Mouse (Mus musculus) cerebellum, adult 11-12 months (tissue): ENCODE measurements around the gene Gpr35.

Experiments
- DNase-seq: peaks from one replicate; pipeline ENCODE4 v3.0.0; 2022

Gene Gpr35

DNA sequence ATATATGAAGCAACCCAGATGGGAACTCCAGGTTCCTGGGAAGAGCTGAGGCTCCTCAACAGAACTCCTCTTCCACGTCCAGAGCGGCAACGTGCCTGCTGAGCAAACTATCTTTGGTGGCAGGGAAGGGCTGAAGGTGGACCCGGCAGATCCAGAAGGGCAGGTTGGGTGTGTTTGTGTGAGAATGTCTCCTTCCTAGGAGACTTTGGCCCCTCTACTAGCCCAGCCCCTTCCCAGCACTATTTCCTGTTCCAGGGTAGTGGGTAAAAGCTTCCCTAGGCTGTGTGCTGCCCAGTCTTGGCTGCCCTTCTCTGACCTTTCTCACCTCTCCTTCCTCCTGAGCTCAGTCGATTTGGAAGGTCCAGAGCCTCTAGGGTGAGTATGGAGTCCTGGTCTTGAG lies at the start of gene Gpr35:
Gene Gpr35, plus strand, starts transcription at position 259 of the 400 bp plus-strand sequence.
- DNase-seq, result no peak

DNA sequence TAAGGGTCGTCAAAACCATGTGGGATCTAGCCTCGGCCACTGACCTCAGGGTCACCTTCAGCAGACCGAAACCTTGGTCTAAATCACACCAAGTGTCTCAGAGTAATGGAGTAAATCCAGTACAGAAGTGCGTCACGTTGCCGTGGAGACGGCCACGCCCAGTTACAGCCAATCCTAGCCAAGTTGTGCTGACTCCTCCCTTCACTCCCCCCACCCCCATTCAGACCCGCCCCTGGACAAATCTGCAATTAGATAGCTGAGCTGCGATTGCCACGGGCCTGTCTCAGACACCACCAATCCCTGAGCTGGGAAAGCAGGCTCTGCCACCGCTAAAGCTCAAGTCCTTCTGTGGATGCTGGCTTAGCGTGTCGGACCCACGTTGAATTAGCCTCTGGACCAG lies 47.9 kb upstream of the Gpr35 start, which contains the start of gene Ankmy1:
Gene Ankmy1, minus strand, starts transcription at position 121 of the 400 bp plus-strand sequence.
- no peak for DNase-seq

DNA sequence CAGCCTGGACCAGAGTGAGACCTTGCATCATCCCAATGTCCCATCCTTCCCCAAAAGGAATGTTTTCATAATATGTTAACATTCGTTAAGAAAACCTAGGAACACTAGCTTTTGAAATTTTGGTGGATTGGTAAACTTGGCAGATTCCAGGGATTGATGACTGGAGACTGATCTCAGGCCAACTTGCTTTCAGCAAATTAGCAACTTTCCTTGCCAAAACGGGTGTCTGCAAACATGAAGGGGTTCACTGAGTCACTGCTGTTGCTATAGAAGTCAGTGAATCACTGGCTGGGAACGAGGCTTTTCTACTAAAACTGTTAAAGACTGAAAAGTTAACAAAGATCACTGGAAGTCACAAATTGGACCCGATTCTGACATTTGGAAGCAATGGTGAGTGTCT lies 47.0 kb upstream of the Gpr35 start:
- no peak for DNase-seq

DNA sequence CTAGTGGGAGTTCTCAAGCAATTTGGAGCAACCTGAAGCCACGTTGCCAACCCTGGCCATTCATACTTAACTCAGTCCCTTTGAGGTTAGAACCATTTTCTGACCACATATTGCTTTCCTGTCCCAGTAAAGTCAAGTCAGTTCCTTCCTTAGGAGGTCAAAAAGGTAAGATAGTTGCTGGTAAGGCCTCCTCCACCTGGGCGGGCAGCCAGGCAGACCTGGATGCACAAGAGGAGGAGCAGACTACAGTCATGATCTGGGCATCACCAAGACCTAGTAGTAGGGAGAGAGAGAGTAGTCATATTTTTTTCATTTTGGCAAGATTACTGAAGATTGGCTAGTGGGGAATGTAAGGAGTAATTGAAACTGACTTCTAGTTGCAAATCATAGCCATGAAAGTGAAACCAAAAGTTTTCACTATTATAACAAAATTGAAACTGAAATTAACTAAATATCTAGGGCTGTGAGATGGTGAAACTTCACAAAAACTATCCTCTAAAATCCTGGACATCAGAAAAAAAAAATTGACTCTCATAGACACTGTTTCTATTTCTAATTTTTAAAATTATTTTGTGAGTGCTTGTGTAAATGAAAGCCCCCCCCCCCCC lies 44.9 kb upstream of the Gpr35 start:
- DNase-seq, result no peak

DNA sequence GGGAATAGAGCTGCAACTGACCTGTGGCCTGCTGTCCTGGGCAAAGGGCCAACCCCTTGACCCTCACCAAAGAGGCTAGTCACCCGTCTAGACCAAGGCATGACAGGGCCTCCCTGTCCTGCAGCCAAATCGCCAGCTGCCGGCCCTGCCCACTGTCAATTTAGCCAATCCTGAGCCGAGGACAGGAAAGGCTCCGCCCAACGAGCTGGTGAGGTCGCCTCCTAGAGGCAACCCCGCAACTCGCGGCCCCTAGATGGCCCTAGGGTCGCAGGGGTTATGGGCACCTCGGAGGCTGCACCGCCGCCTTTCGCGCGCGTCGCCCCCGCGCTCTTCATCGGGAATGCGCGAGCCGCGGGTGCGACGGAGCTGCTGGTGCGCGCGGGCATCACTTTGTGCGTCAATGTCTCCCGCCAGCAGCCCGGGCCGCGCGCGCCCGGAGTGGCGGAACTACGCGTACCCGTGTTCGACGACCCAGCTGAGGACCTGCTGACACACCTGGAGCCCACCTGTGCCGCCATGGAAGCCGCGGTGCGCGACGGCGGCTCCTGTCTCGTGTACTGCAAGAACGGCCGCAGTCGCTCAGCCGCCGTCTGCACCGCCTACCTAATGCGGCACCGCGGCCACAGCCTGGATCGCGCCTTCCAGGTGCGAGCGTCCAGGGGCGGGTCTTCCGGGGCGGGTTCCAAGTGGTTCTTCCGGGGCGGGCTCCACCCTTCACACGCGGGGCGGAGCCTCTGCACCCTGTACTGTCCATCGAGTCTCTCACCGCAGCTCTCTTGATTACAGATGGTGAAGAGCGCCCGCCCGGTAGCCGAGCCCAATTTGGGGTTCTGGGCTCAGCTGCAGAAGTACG lies 43.7 kb upstream of the Gpr35 start, which contains the start of gene Dusp28:
Gene Dusp28, plus strand, starts transcription at position 203 of the 853 bp plus-strand sequence.
- peak; percentile 93 for DNase-seq

DNA sequence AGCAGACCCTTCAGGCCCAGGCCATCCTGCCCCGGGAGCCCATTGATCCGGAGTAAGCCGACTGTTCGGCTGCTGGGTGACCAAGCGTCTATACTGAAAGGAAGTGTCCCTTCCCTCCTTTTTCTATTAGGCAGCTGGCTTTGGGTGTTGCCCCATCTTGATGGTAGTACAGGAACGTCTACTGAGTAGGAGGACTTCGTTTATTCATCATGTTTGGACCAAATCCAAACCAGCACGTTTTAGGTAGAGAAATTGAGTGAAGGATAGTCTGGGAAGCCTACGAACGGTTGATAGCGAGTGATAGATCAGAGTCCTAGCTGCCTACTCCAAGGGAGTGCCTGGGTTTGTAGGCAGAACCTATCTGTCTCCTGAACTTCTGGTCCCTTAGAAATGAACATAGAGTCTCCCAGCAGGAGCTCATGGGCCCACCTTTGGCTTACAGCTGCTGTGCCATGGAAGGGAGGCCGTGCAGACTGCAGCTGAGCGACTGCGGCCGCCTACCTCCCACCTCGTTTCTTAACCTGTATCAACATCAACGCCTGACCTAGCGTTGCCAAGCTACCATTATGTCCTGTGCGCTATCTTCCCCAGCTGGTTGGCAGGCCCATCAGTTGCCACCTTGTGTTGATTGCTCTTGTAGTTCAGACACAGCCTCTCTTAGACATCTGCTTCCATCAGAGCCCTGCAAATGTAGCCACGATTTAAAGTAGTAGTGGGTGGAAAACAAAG lies 42.9 kb upstream of the Gpr35 start:
- DNase-seq, result peak; percentile 64

DNA sequence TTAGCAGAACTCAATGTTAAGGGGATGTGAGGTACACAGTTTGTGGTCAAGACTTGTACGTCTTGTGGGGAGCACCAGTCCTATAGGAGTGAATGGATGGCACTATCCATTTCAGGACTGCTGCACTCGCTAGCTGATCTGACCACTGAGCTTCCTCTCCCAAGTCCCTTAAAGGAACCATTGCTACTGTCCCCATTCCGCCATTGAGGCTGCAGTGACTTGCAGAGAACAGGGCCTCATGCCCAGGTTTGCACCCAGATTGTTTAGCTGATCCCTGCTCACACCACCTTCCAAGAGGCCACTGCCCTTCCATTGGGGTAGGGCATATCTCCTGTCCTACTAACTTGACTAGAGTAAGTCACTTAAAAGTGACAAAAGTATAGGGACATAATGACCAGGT lies 42.0 kb upstream of the Gpr35 start:
- DNase-seq, result no peak

DNA sequence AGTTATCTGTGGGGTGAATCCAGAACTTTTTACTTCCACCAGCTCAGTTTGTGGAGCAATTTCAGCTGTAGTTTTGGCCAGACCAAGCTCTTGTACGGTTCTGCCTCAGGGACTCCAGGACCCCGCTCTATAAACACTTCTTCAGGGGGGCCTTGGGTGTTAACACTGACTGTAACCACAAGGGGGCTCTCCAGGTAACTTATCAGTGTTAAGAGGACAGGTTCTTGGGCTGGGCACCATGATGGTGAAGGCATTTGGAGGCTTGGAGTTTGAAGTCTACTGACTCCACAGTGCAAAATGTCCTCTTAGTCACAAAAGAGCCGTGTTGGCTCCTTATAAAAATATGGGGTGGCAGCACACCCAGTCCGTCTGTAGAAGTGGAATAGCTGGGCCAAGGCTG lies 41.6 kb upstream of the Gpr35 start:
- no peak for DNase-seq

DNA sequence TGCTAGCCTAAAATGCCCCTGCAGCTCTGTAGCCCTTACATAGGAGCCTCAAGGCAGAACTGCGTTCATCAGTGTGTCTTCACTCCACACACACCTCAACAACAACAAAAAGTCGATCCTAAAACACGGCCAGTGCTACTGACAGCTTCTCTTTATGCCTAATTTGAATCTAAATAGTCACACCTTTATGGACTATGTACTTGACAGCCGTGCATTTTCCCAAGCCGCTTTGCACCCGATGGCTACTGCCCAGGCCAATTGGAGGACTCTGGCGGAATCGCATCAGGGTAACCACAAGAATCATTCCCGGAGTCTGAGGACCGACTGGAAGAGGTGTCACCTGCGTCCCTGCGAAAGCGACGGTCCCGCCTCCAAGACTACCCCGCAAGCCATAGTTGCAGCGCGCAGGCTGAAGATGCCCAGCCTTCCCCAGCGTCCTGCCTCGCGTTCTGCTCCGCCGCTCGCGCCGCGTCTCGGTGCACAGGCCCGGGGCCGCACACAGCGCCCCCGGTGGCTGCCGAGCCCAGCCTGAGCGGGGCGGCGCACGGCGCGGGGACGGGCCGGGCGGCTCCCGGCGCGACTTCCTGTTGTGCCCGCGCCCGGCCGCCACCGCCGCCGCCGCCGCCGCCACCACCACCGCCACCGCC lies 40.3 kb upstream of the Gpr35 start, which contains the start of gene Rnpepl1:
Gene Rnpepl1, plus strand, starts transcription at position 545 of the 647 bp plus-strand sequence.
- DNase-seq, result peak; percentile 87

DNA sequence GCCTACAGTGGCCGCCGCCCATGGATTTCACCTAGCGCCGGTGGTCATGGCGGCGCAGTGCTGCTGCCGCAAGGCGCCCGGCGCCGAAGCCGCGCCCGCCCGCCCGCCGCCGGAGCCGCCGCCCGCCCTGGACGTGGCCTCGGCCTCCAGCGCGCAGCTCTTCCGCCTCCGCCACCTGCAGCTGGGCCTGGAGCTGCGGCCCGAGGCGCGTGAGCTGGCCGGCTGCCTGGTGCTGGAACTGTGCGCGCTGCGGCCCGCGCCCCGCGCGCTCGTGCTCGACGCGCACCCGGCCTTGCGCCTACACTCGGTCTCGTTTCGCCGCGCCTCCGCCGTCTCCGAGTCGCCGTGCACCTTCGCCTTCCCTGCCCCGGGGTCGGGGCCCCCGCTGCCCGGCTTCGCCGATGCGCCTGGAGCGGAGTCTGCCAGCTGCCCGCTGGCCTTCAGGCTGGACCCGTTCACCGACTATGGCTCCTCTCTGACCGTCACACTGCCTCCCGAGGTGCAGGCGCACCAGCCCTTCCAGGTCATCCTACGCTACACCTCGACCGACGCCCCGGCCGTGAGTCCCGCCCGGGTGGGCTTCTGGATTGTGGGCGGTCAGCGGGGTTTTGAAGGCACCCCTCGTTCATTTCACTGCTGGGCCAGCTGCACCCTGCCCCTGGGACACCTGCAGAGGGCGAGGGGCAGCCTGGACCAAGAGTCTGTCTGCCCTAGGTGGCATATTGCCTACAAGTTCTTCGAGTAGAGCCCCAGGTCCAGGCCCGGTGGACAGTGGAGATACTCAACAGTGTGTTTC lies 39.5 kb upstream of the Gpr35 start:
- peak; percentile 81 for DNase-seq

DNA sequence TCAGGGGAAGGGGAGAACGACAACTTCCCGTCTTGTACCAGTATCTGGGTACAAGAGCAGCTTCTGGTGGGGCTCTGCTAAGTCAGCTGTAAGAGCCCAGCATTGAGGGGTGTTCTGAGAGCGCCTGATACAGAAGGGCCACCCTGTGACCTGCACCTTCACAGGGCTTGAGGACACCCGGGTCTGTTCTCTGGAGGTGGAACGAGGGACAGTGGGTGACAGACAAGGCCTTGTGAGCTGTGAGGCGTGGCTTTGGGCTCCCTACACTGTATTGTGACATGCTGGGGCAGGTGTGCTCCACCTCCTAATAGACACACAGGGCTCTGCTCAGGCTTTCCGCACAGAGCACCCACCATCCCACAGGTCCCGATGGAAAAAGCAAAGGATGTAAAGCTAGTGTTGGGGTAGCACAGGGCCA lies 38.9 kb upstream of the Gpr35 start:
- DNase-seq, result peak; percentile 59

DNA sequence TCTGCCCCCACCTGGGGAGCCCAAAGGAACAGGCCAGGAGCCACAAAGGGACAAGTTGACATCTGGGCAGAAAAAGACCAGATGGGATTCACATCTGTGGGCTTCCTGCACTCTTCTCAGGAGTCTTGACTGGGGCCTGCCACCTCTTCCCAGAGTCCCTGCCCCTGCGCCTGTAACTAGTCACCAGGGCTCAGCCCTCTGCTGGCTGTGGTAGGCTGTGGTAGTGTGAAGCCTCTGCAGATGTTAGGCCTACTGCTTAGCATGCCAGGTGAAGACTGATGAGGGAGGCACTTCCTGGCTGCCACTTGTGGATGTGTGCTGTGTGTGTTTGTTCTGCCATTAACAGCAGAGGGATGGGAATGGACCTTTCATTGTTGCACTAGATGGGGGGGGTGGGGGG lies 38.4 kb upstream of the Gpr35 start:
- peak; percentile 54 for DNase-seq

DNA sequence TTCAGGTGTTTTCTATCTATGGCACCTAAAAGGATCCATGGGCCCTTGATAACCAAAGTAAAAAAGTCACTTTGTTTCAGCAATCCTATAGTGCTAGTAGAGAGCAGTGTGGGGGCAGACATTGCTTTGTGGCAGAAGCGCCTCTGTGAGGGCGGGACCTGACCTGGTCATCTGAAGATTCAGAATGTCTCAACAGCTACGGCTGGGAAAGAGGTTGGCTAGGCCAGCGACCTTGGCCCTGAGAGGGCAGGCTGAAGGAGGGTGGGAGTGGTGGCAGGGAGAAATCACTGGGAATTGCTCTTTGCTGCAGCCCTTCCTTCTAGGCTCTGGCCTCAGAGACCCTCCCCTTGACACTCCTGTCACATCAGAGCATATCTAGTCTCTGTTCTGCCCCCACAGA lies 36.4 kb upstream of the Gpr35 start:
- no peak for DNase-seq

DNA sequence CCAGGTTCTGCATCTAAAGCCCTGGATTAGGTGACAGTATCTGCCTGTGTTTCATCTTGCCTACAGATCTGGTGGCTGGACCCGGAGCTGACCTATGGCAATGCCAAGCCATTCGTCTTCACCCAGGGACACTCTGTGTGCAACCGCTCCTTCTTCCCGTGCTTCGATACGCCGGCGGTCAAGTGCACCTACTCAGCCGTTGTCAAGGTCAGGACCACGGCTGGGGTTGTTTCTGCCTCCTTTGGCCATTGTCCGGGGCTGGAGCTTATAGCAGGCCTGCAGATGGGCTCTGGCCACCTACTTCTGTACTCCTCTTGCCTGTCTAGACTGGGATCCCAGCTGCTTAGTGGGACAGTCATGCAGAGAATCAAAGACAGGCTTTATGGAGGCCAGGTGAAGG lies 35.7 kb upstream of the Gpr35 start:
- DNase-seq, result peak; percentile 21

DNA sequence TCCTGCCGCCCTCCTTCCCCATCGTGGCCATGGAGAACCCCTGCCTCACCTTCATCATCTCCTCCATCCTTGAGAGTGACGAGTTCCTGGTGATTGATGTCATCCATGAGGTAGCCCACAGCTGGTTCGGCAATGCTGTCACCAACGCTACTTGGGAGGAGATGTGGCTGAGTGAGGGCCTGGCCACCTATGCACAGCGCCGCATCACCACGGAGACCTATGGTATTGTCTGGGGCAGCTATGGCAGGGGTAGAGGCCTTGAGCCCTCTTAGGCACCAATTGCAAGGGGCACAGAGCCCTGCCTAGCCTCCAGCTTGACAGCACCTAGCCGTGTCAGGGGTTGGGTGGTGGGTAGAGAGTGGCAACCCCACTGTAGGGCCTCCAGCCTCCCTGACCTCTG lies 33.9 kb upstream of the Gpr35 start:
- no peak for DNase-seq

DNA sequence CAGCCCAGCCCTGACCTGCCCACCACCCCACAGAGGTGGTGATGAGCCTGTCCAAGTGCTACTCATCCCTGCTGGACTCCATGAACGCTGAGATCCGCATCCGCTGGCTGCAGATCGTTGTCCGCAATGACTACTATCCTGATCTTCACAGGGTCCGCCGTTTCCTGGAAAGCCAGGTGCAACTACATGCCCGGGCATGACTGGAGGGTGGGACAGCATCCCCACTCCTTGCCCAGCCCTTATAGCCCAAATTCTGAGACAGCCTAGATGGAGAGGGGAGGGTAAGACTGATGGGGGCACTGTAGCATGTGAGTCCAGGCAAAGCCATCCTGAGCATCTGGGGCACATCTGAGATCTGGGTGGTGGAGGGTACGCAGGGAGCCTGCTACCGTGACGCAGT lies 31.5 kb upstream of the Gpr35 start:
- no peak for DNase-seq

DNA sequence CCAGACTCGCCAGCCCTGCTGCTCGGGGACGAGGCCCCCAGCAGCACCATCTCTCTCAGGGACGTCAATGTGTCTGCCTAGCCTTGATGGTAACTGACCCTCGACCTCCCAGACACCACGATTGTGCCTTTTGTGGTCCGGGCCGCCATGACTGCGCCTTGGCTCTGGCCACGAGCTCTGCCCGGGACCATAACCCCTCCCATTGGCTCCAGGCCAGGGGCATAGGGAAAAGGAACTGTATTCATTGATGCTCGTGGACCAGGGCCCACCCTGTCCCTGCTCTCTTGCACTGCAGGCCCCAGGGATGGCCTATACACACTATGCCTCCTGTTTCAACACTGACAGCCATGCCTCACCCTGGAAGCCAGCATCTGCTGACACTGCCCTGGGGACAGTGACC lies 30.9 kb upstream of the Gpr35 start:
- peak; percentile 24 for DNase-seq

DNA sequence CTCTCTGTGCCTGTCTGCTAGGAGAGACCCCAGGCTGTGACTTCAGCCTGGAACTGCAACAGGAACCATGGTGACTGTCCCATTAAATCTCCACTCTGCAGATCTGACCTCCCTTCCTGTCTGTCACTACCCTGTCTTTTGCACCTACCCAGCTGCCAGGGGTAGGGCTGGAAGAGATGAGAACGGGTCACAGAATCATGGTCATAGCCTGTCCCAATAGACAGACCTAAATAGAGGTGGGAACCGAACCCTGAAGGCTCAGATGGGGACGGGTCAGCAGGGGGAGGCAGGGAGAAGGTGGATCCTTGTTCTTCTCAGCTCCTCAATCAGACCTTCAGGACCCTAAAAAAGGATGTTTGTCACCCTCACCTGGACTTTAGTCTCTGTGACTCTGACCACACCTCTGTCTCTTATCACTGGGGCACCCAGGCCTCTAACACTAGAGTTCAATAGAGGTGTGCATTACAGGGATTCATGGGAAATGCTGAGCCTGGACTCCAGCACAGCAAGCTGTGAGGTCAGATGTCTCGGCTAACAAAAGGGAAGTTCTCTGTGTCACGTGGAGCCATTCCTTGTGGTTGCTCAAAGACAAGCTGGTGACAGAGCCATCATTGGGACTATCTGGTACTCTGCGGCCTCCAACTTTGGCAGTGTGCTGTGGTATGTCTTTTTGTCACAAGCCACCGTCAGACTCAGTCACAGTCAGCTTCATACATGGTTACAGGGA lies 30.0 kb upstream of the Gpr35 start:
- no peak for DNase-seq

DNA sequence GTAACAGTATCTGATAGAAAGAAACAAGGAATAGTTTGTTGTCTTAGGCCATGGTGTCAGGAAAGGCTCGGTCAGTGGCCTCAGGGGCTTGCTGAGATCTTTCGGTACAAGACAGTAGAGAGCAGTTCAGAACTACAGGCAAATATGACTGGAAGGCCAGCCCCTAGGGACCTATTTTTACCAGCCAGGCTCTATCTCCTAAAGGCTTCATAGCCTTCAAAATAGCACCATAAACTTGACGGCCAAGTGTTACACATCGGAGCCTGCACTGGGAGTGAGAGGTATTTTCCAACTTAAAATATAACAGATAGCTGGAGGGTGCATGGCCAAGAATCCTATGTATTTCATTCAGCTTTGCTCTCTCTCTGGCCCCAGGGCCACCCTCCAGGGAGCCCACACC lies 29.2 kb upstream of the Gpr35 start:
- no peak for DNase-seq

DNA sequence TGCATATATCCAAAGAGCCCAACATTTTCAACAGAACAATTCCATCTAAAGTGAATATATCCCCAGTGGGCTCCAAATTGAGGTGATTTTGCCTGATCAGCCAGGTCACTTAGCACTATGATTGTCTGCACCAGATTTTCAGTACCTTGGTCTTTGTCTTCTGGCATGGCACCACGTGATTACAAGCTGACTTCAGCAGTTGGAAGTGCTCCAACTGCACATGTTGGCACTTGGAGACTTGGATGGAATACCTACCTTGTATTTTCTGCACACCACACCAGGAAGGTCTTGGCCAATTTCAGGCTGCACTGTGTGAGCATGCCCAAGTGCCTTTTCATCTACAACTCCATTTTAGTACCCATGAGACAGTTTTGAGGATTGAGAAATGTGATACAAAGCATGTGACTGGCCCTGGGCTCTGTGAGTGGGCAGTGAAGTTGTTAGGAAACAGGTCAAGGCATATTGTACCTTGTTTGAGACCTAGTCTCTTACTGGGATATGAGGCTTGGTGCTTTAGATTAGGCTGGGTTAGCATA lies 20.4 kb upstream of the Gpr35 start:
- no peak for DNase-seq

DNA sequence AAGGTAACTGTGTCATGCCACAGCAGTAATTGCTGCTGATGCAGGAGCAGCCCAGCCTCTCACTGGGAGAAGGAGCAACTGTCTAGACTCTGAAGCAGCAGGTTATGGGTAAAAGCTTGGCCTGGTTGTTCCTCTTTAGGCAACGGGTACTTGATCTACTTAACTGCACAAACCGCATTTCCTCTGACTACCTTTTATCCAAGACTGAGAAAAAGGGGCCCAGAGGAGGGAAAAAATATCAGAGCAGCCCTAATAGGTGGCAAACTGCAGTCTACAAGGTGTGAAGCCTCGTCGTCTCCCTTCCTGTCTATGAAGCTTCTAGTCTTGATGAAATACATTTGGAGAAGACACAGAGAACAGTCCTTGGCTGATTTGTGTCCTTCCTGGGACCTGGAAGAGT lies 17.1 kb upstream of the Gpr35 start:
- no peak for DNase-seq
